Mouse (Mus musculus) midbrain, embryonic 15.5 days (tissue): Measurements from ENCODE around the gene Spindoc. TPM values are rescaled to one million over a fixed set of nuclear protein-coding genes. Genes with fewer than 3 reads are reported as not detected.

Experiments used
- microRNA-seq: library from miRNA; unstranded; fragments of <30 nt; microRNA quantifications from one replicate; pipeline ENCODE4, GENCODE M21; 2016
- polyA plus RNA-seq: library from polyadenylated mRNA; unstranded; fragments of >200 nt; fragmentation: Nextera tagmentation; extraction: Ambion mirVana; gene quantifications from 2 replicates; pipeline ENCODE4 v1.2.1, GENCODE M21; 2015

Gene Spindoc
- polyA plus RNA-seq, 1 experiment from 2014 or later: 35.6 TPM

Small RNAs within 50 kb of the gene (microRNA-seq; reads per million reads assigned to microRNA genes)
- gene Mir6991: 3.1 reads per million, percentile 15 among the genes with 10 or more reads in this experiment

Other genes with a start within 250 kb of the Spindoc start
- 242 and 255 TPM in 2 replicates for gene Otub1, start 176.7 kb downstream of the Spindoc start, polyA plus RNA-seq
- 837 and 848 TPM in 2 replicates for gene Cox8a, start 165.4 kb downstream of the Spindoc start, polyA plus RNA-seq
- gene Naa40, start 141.8 kb downstream of the Spindoc start, polyA plus RNA-seq: 70.1 and 75.1 TPM in 2 replicates
- 25.3 and 30.4 TPM in 2 replicates for gene Rcor2, start 115.7 kb downstream of the Spindoc start, polyA plus RNA-seq
- 55.5 and 60.2 TPM in 2 replicates for gene Mark2, start 41.1 kb downstream of the Spindoc start, polyA plus RNA-seq
- gene 2700081O15Rik, start 34.6 kb upstream of the Spindoc start, polyA plus RNA-seq: 15.9 and 16.0 TPM in 2 replicates
- 644 and 648 TPM in 2 replicates for gene Rtn3, start 100.3 kb upstream of the Spindoc start, polyA plus RNA-seq
- 6.5 TPM in 2 replicates for gene Atl3, start 111.0 kb upstream of the Spindoc start, polyA plus RNA-seq
- gene Pla2g16, start 174.5 kb upstream of the Spindoc start, polyA plus RNA-seq: 3.0 TPM in 2 replicates
- gene Lgals12, start 224.2 kb upstream of the Spindoc start, polyA plus RNA-seq: 0.29 and 0.34 TPM in 2 replicates
- not detected in 2 replicates for gene Hrasls5, start 229.5 kb upstream of the Spindoc start, polyA plus RNA-seq